Mouse (Mus musculus) heart, adult 10 weeks (tissue): Measurements from ENCODE around the gene Zfp369. TPM values are rescaled to one million over a fixed set of nuclear protein-coding genes. Genes with fewer than 3 reads are reported as not detected.

Experiments used
- polyA plus RNA-seq: library from polyadenylated mRNA; stranded (reverse); fragments of 350-450 nt; fragmentation: Illumina TruSeq; extraction: RNeasy Lipid Tissue Mini Kit (QIAGEN cat#74804); gene quantifications from one replicate; pipeline ENCODE4 v1.2.3, GENCODE M21; 2014; ENCODE audit warnings: low read depth, low replicate concordance

The Zfp369 gene
- 18.2 TPM for polyA plus RNA-seq

DNA sequence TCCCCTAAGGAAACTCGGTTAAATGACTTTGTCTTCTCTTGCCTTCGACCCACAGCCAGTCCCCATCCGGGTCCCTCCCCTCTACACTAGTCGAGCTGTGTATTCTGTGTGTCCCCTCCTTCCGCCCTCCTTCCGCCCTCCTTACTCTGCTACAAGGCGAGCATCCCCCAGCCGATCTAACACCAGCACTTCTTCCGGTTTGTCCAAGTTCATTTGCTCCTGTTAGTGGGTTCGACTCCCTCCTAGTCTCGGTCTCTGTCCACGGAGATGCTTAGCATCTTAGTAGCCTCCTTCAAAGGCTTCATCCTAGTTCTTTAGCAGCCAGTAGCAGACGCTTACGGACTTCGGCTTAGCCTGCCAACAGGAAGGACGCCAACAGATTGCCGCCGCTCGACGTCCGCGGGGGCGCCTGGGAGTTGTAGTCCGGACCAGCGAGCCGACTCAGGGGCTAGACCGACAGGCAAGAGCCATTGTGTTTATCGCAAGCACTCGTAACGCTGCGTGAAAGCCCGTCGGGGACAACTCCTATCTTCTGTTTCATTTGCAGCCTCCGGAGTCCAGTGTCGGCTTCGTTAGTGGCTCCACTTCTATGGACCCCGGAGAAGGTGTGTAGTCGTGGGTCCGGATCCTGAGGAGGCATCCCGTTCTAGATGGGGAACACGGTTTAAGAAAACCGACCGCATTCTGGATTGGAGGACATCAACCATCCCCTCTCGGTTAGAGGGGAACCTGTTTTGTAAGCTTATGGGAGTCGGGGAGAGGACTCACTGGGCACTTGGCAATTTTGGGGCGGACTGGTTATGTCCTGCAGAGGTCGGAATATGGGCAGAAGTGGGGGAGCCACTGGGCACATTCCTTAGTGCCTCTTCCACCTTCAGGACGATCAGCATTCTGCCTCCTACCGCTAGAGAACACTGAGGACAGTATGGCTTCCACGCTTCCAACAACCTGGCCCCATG, at the start of gene Zfp369:
Gene Zfp369, plus strand, starts transcription at position 432 of the 959 bp plus-strand sequence.

DNA sequence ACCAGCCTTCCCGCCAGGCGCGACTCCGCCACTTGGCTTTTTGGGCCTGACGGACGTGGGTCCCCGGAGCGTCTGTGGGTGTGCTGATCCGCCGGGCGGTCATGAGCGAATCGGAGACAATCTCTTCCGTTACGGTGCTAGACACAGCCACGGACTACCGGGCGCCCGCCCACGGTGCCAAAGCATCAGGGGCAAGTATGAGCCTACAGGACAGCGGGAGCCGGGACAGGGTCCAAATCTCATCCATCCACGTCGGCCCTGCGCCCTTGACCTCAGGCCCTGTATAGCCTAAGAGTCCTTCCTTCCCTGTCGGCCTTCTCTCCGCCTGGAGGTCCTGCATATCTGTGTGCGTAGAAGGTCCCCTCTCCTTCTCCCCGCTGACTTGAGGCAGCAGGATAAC, 19.4 kb upstream of the Zfp369 start, which contains the start of gene Gm10775:
Gene Gm10775, plus strand, starts transcription at position 301 of the 400 bp plus-strand sequence.

Other genes starting within 250 kb of the Zfp369 start
- gene Spata31d1c, start 245.8 kb upstream of the Zfp369 start, polyA plus RNA-seq, result not detected
- not detected for gene Prss47, start 226.1 kb upstream of the Zfp369 start, polyA plus RNA-seq
- gene Mfsd14b, start 165.8 kb upstream of the Zfp369 start, polyA plus RNA-seq, result 13.0 TPM
- gene Olfr465-ps1, start 140.7 kb upstream of the Zfp369 start, polyA plus RNA-seq, result not detected
- not detected for gene Olfr466, start 128.6 kb upstream of the Zfp369 start, polyA plus RNA-seq
- gene Nlrp4f, start 72.8 kb upstream of the Zfp369 start, polyA plus RNA-seq, result not detected
- not detected for gene Gm10775, start 19.3 kb upstream of the Zfp369 start, polyA plus RNA-seq
- not detected for gene Gm10139, start 233.9 kb downstream of the Zfp369 start, polyA plus RNA-seq